Mouse (Mus musculus): ENCODE results near the gene Usp37. TPM values are rescaled to one million over a fixed set of nuclear protein-coding genes. Genes with fewer than 3 reads are reported as not detected.
A peak's percentile ranks its signal among the peaks of the same experiment; 100 is the strongest.
"Not testable (repeated sequence)": the region's sequence is repeated elsewhere in the genome, so short reads cannot be mapped to it uniquely, and the experiment has no call there.

Usp37 gene
- polyA plus RNA-seq, 1 experiment from 2014 or later = 24.1 TPM

GRCm38 (mm10) chr1:74524746-74525145 lies 19.3 kb downstream of the Usp37 start:
- Histone ChIP-seq H3K36me3 (peaks cover 92% of the 10 kb centered on the region), H3K4me1 (replicated peaks) (no peaks in the 10 kb centered on the region), H3K4me2 (no peak overlapping the region), H3K4me3 (no peak overlapping the region), H3K9me3 (no peaks in the 10 kb centered on the region), H3K27me3 (no peaks in the 10 kb centered on the region), H3K27ac (replicated peaks) (no peak overlapping the region), H3K9ac (no peak overlapping the region)
- no peak for ATAC-seq (ENCODE audit: low read depth)
- WGBS = 95% methylated on average over 4 of the region's 4 CpGs

- no peak for ATAC-seq (ENCODE audit: low read depth)
- no peaks in the 10 kb centered on the region for H3K27me3 ChIP-seq
- no peak overlapping the region for H3K4me3 ChIP-seq
- no peak overlapping the region for H3K4me2 ChIP-seq
- no peaks in the 10 kb centered on the region for H3K4me1 ChIP-seq (replicated peaks)
- peaks cover 60% of the 10 kb centered on the region for H3K36me3 ChIP-seq
- H3K27ac ChIP-seq (replicated peaks) = no peak overlapping the region
- no peak overlapping the region for H3K9ac ChIP-seq
- no peaks in the 10 kb centered on the region for H3K9me3 ChIP-seq
These were observed 24.2 kb downstream of the Usp37 start for GRCm38 (mm10) chr1:74519875-74520274.

DNA sequence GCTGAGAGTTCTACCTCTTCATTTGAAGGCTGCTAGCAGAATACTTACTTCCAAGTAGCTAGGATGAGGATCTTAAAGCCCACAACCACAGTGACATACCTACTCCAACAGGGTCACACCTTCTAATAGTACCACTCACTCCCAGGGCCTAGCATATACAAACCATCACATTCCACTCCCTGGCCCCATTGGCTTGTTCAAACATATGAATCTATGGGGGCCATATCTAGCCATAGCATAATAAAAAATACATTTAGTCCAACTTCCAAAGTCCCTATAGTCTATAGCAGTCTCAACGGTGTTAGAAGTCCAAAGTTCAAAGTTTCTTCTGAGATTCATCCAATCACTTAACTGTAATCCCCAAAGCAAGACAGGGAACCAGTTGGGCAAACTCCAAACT lies 31.1 kb downstream of the Usp37 start:
- not testable (repeated sequence) for H3K9me3 ChIP-seq; ATAC-seq (ENCODE audit: low read depth); H3K4me3 ChIP-seq; H3K4me2 ChIP-seq; H3K27ac ChIP-seq (replicated peaks); H3K9ac ChIP-seq; H3K27me3 ChIP-seq
- WGBS = 88% methylated on average over 1 of the region's 1 CpGs
- Histone ChIP-seq H3K36me3 (peaks cover 18% of the 10 kb centered on the region), H3K4me1 (replicated peaks) (peaks cover 19% of the 10 kb centered on the region)

GRCm38 (mm10) chr1:74511306-74511705 lies 32.8 kb downstream of the Usp37 start:
- Histone ChIP-seq H3K4me2 (no peak overlapping the region), H3K9me3 (no peaks in the 10 kb centered on the region), H3K4me1 (replicated peaks) (peaks cover 35% of the 10 kb centered on the region), H3K27ac (replicated peaks) (no peak overlapping the region), H3K36me3 (peaks cover 14% of the 10 kb centered on the region), H3K27me3 (no peaks in the 10 kb centered on the region), H3K4me3 (no peak overlapping the region), H3K9ac (no peak overlapping the region)
- no peak for ATAC-seq (ENCODE audit: low read depth)
- 97% methylated on average over 5 of the region's 5 CpGs for WGBS

- Histone ChIP-seq H3K4me1 (replicated peaks) (peaks cover 48% of the 10 kb centered on the region), H3K27me3 (no peaks in the 10 kb centered on the region), H3K27ac (replicated peaks) (no peak overlapping the region), H3K9ac (0 out of 2 replicates have a peak overlapping the region, but pooled peaks have one; percentile 85), H3K4me3 (peak overlapping the region; percentile 87), H3K9me3 (no peaks in the 10 kb centered on the region), H3K36me3 (peaks cover 4% of the 10 kb centered on the region; the same call in 1 of the 2 replicates), H3K4me2 (peak overlapping the region; percentile 92)
- no peak for ATAC-seq (ENCODE audit: low read depth)
- 93% methylated on average over 2 of the region's 2 CpGs for WGBS
These were observed 36.3 kb downstream of the Usp37 start for GRCm38 (mm10) chr1:74507780-74508179.

DNA sequence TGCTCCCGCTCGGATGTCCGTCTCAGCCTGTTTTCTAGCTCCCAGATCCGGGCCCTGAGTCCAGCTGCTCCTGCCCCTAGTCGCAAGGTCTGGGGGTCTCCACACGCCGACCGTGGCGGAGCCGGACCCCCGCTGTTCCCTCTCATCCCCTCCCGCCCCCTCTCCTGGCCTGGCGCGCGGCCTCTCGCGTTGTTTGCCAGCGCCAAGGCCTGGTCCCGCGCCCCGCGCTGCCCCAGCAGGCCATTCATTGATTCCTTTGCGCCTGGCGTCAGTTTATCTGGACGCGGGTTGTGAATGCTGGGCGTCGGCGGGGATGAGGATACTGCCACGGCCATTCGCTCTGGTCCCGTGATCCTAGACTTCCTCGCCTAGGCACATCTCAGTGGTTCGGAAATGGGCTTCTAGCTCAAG lies 37.6 kb downstream of the Usp37 start:
- no peaks in the 10 kb centered on the region for H3K9me3 ChIP-seq
- peak overlapping the region; percentile 90 for H3K27ac ChIP-seq (replicated peaks)
- no peaks in the 10 kb centered on the region for H3K27me3 ChIP-seq
- H3K36me3 ChIP-seq = no peaks in the 10 kb centered on the region
- H3K4me2 ChIP-seq = peak overlapping the region; percentile 92
- under 1% methylated on average over 32 of the region's 34 CpGs for WGBS
- peaks cover 48% of the 10 kb centered on the region for H3K4me1 ChIP-seq (replicated peaks)
- ATAC-seq (ENCODE audit: low read depth) = peak; percentile 46; the same call in 1 of the 2 replicates
- peak overlapping the region; percentile 85 for H3K9ac ChIP-seq
- peak overlapping the region; percentile 87 for H3K4me3 ChIP-seq

DNA sequence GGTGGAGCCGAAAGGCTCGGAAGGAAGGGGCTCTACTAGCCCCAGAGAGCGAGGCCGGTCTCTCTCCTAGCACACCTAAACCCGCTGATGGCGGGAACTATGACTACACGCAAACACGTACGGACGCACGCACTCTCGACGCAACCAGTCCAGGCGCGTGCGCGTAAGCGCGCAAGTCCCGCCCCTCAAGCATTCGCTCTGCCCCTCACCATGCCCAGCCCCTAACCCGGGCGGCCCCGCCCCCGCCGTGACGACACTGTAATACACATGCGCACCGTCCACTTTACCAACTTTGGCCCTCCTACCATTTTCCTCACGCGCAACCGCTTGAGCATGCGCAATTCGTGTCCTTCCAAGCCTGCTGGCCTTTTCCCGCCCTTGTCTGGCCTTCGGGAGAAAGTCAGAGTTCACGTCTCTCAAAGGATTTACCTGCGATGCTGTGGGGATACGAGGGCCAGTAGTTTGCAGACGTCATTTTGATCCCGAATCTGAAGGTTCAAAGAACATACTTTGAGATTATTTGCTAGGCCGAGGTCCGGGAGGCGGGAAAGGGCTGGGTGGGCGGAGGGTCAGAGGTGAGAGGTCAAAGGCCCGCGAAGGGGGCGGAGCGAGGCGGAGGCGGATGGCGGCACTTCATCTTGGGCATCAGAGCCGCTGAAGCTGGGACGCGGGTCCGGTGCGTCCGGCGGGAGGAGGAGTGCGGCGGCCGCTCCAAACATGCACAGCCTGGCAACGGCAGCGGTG lies 38.2 kb downstream of the Usp37 start, which contains the start of gene Cnot9:
Gene Cnot9, plus strand, starts transcription at position 338 of the 744 bp plus-strand sequence.
- Histone ChIP-seq H3K4me3 (peak within 1 kb of the TSS; percentile 87), H3K9ac (peak within 1 kb of the TSS; percentile 85), H3K4me2 (peak within 1 kb of the TSS; percentile 92), H3K36me3 (no peaks in the 10 kb centered on the region), H3K27ac (replicated peaks) (peak within 1 kb of the TSS; percentile 90), H3K27me3 (no peaks in the 10 kb centered on the region), H3K4me1 (replicated peaks) (peaks cover 48% of the 10 kb centered on the region), H3K9me3 (no peaks in the 10 kb centered on the region)
- peak; percentile 100 for ATAC-seq (ENCODE audit: low read depth)
- under 1% methylated on average over 64 of the region's 64 CpGs for WGBS

GRCm38 (mm10) chr1:74505393-74505720 lies 38.7 kb downstream of the Usp37 start:
- no peaks in the 10 kb centered on the region for H3K36me3 ChIP-seq
- peak overlapping the region; percentile 85 for H3K9ac ChIP-seq
- H3K4me3 ChIP-seq = peak overlapping the region; percentile 87
- H3K9me3 ChIP-seq = no peaks in the 10 kb centered on the region
- WGBS = under 1% methylated on average over 22 of the region's 22 CpGs
- H3K27ac ChIP-seq (replicated peaks) = peak overlapping the region; percentile 68
- ATAC-seq (ENCODE audit: low read depth) = peak; percentile 72; the same call in 1 of the 2 replicates
- peaks cover 48% of the 10 kb centered on the region for H3K4me1 ChIP-seq (replicated peaks)
- H3K4me2 ChIP-seq = peak overlapping the region; percentile 82
- no peaks in the 10 kb centered on the region for H3K27me3 ChIP-seq

DNA sequence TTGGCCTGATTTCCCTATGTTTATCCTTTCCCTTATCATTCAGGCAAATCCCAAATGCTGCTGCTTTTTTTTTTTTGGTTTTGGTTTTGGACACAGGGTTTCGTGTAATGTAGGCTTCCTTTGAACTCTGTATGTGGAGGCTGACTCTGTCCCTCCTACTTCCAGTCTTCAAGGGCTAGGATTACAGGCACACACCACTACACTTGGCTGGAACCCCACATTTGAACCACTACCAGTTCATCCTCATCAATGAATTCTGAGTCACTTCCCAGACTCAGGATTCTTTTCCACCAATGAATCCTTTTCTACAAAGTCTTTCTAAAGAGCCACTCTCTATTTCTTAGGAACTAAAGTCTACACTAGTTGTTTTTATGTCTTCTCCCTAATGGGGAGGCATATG lies 43.0 kb downstream of the Usp37 start:
- H3K27me3 ChIP-seq = no peaks in the 10 kb centered on the region
- H3K9ac ChIP-seq = no peak overlapping the region
- no peak for ATAC-seq (ENCODE audit: low read depth)
- no peaks in the 10 kb centered on the region for H3K36me3 ChIP-seq
- no peaks in the 10 kb centered on the region for H3K9me3 ChIP-seq
- 74% methylated on average over 1 of the region's 1 CpGs for WGBS
- no peak overlapping the region for H3K4me3 ChIP-seq
- peaks cover 13% of the 10 kb centered on the region for H3K4me1 ChIP-seq (replicated peaks)
- H3K27ac ChIP-seq (replicated peaks) = no peak overlapping the region
- no peak overlapping the region for H3K4me2 ChIP-seq

GRCm38 (mm10) chr1:74485792-74486191 lies 58.3 kb downstream of the Usp37 start:
- Histone ChIP-seq H3K4me1 (replicated peaks) (no peaks in the 10 kb centered on the region), H3K36me3 (peaks cover 74% of the 10 kb centered on the region), H3K9ac (no peak overlapping the region), H3K9me3 (no peaks in the 10 kb centered on the region), H3K27ac (replicated peaks) (no peak overlapping the region), H3K27me3 (no peaks in the 10 kb centered on the region), H3K4me2 (no peak overlapping the region), H3K4me3 (no peak overlapping the region)
- no peak for ATAC-seq (ENCODE audit: low read depth)
- 96% methylated on average over 5 of the region's 5 CpGs for WGBS

- 79% methylated on average over 2 of the region's 2 CpGs for WGBS
- H3K27me3 ChIP-seq = no peaks in the 10 kb centered on the region
- H3K4me3 ChIP-seq = no peak overlapping the region
- H3K9me3 ChIP-seq = no peaks in the 10 kb centered on the region
- no peaks in the 10 kb centered on the region for H3K4me1 ChIP-seq (replicated peaks)
- H3K9ac ChIP-seq = no peak overlapping the region
- ATAC-seq (ENCODE audit: low read depth) = no peak
- no peak overlapping the region for H3K27ac ChIP-seq (replicated peaks)
- H3K4me2 ChIP-seq = no peak overlapping the region
- H3K36me3 ChIP-seq = peaks cover 57% of the 10 kb centered on the region
These were observed 83.8 kb downstream of the Usp37 start for GRCm38 (mm10) chr1:74460273-74460672.

DNA sequence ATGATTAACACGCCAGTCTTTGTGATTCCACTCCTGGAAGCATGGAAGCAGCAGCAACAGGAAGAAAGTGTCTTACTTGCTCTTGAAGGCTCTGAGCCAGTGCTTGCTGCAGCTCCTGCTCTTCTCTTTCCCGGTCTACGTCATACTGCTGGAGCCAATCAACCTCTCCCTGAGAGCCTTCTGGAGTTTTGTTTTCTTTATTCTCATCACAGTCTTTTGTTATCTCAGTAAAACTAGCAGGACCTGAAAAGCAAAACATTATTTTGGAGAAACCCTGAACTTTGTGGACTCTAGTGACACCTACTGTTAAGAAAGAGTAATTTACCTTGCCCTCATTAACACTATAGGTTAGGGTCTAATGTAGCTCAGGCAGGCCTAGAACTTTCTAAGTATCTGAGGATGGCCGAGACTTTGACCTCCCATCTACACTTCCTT lies 91.5 kb downstream of the Usp37 start:
- no peak overlapping the region for H3K4me3 ChIP-seq
- H3K4me1 ChIP-seq (replicated peaks) = no peaks in the 10 kb centered on the region
- no peak overlapping the region for H3K27ac ChIP-seq (replicated peaks)
- no peak overlapping the region for H3K4me2 ChIP-seq
- no peak overlapping the region for H3K9ac ChIP-seq
- no peaks in the 10 kb centered on the region for H3K9me3 ChIP-seq
- no peaks in the 10 kb centered on the region for H3K27me3 ChIP-seq
- WGBS = 68% methylated on average over 4 of the region's 4 CpGs
- peaks cover 79% of the 10 kb centered on the region for H3K36me3 ChIP-seq
- no peak for ATAC-seq (ENCODE audit: low read depth)

DNA sequence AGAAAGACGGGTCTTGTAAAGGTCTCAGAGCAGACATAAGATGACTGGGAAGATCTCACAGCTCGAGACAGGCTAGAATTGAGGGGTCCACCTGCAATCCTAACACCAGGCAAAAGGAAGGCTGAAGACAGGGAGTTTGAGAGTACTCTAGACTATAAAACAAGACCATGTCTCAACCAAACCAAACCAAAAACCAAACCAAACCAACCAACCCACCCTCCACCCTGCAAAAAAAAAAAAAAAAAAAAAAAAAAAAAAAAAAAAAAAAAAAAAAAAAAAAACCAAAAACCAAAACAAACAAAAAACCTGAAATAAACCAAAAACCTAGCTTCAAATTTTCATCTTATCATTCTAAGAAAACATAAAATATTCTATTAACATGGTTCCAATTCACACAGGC lies 99.5 kb downstream of the Usp37 start:
- WGBS = 92% methylated on average over 2 of the region's 2 CpGs
- Histone ChIP-seq H3K27me3 (no peaks in the 10 kb centered on the region), H3K27ac (replicated peaks) (no peak overlapping the region), H3K9me3 (no peaks in the 10 kb centered on the region), H3K4me2 (no peak overlapping the region), H3K4me1 (replicated peaks) (no peaks in the 10 kb centered on the region), H3K36me3 (peaks cover 77% of the 10 kb centered on the region), H3K9ac (no peak overlapping the region), H3K4me3 (no peak overlapping the region)
- no peak for ATAC-seq (ENCODE audit: low read depth)

Measured in neural tube, embryonic 13.5 days (tissue).